Mouse (Mus musculus) retina, postnatal 7 days (tissue): ENCODE measurements around the gene Galp.
"Not testable (repeated sequence)": the region's sequence is repeated elsewhere in the genome, so short reads cannot be mapped to it uniquely, and the experiment has no call there.

Experiments
- DNase-seq: peaks from one replicate; pipeline ENCODE4 v3.0.0-alpha.2; 2012; ENCODE audit warnings: low read depth, low spot score

Galp gene

DNA sequence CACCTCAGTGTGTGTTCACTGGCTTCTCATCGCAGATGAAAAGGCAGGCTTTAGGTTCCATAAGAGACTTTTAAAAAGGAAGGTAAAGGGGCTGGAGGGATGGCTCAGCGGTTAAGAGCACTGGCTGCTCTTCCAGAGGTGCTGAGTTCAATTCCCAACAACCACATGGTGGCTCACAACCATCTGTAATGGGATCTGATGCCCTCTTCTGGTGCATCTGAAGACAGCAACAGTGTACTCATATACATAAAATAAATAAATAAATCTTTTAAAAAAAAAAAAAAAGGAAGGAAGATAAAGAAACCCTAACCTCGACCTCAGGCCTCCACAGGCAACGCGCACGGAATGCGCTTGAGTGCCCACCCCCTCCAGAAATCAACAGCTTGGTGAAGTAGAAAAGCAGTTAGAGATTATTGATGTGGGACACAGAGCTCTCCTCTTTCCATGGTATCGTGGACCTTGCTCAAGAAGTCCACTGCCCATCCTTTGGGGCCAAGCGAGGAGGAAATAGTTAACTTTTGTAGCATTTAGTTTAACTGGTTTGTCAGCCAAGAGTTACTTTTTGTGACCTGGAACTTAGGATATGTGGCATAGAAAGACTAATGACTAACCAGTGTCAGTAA, 22.4 kb upstream of the Galp start:
- not testable (repeated sequence) for DNase-seq

DNA sequence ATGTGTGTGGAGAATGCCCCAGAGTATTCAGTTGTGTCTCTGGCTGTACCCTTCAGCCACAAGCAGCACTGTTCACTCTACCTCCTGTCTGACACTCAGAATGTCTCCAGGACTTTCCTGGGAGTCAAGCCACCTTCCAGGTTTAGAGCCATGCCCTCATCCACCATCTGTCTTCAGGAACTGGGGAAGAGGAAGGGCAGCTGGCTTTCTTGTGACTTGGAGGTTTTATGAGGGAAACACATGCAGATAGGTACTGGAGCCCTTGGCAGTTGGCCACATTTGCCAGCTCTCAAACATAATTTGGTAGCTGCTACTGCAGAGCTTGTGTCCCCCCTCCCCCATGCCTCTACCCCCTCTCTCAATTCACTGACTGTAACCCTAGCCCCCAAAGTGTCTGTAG, 17.9 kb upstream of the Galp start:
- no peak for DNase-seq

DNA sequence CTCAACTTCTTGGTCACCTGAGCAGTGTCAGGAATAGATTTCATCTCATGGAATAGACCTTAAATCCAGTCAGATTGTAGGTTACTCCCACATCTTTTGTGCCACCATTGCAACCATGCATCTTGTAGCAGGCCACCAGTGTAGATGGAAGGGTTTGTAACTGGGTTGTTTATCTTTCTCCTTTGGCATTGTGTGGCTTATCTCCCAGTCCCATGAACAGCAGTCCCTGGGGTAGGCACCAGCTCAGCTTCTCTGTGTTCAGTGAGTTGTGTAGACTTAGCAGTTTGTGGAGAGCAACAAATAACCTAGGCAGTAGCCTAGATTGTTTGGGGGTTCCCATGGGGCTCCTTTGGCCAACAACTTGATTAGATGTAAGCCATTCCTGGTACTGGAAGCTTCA, 14.0 kb upstream of the Galp start:
- no peak for DNase-seq

DNA sequence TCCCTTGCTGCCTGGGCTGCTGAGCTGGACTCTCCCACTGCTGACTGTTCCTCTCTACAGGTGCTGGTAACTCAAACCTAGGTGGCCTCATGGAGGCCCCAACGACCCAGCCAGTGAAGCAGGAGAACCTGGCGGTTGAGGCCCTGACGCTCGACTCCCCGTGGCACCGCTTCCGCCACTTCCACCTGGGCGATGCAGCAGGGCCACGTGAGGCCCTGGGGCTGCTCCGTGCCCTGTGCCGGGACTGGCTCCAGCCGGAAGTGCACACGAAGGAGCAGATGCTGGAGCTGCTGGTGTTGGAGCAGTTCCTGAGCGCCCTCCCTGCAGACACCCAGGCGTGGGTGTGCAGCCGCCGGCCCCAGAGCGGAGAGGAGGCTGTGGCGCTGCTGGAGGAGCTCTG, 13.1 kb upstream of the Galp start:
- DNase-seq, result no peak

DNA sequence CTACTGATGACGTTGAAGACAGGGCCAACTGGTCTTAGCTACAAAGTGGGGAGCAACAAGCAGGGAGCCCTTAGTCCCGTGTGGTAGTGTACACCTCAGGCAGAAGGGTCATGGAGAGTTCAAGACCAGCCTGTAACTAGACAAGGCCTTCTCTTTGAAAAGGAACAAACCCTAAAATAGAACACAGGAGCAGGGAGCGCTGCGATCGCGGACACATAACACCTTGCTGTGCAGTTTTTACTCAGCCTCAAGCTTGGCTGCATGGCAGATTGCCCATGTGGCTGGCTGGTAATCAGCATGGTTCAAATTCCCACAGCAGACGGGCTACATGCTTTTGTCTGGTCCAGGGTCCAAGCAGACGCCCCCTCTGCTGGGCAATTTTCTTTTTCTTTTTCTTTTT, 12.4 kb upstream of the Galp start:
- DNase-seq, result no peak

DNA sequence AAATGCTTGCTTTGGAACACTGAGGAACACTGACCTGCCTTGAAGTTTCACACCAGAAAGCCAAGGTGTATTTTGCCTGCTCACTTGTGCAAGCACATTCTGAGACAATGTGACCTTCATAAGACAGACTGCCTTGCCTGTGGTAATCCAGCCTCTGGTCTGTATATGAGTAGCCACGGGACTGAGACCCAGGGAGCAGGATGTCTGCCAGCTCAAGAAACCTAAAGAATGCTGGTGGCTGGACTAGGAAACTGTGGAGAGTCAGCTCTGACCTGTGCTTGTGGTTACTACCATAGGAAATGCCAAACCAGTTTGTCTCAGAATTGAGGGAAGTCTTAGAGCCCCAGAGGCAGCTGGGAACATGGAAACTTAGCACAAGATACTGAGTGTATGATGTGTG, 11.5 kb upstream of the Galp start:
- no peak for DNase-seq

DNA sequence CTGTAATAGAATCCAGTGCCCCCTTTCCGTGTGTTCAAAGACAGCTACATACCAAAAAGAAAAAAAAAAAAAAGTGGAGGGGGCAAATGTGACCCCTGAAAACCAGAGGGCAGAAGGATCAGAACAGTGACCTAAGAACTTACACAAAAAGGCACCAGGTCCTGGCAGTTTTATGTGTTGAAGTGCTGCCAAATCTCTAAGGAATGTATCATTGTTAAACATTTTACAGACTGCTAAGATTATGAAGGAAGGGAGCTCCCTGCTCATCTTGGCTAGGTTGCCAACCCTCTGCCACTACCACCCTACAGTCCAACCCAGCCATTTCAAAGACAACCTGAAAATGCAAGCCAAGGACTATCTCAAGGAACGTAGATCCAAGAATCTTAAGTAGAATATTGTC, 10.7 kb upstream of the Galp start:
- no peak for DNase-seq

DNA sequence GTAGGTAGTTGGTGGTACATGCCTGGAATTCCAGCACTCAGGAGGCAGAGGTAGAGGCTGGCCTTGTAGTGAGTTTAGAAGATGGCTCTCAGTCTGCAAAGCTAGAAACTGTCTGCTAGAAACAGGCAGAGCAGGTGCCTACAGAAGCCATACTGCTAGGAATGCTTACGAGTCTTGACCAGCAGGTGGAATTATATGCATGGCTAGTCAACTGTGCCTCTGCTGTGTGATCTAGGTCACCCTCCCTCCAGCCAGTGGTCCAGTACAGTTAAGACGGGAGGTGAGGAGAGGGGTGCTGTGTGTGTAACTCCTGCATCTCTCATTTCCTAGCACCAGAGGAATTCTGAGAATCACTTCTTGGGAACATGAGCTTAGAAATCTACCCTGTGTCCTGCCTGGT, 10.1 kb upstream of the Galp start:
- DNase-seq, result no peak

DNA sequence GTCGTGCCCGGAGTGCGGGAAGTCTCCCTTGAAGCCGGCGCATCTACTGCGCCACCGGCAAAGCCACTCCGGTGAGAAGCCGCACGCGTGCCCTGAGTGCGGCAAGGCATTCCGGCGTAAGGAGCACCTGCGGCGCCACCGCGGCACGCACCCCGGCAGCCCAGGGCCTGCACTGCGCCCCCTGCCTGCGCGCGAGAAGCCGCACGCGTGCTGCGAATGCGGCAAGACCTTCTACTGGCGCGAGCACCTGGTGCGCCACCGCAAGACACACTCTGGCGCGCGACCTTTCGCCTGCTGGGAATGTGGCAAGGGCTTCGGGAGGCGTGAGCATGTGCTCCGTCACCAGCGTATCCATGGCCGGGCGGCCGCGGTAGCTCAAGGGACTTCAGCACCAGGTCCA, 7.3 kb upstream of the Galp start:
- DNase-seq, result no peak

DNA sequence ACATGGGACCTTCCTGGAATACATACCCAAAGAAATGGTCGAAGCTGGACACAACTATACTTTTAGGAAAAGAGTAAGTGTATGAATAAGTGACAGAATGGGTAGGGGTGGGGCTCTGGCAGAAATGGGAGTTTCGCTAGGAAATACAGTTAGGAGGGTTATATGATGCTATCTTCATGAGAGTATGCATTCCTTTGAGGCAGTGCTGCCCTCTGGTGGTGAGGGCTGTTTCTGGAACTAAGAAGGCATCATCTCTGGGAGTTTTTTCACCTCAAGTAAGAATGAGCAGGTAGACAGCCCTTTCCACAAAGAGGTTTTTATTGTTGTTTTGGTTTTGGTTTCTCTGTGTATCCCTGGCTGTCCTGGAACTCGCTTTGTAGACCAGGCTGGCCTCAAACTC, 5.5 kb upstream of the Galp start:
- peak; percentile 75 for DNase-seq

DNA sequence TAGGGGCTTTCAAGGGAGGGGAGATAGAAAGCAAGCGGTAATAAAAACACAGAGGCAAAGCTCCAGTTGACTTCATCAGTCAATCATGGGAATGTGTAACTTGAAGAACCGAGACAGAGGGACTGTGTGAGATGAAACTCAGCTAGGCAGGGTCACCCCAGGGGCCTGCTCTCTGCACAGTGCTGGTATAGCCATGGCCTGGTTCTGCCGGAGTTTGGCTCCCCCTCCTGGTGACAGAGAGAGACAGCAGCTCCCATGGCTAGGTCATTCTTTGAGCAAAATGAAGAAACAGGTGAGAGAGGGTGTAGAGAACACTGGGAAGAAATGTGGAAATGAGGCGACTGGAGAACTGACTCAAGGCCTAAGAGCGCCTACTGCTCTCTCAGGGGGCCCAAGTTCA, 2.8 kb upstream of the Galp start:
- peak; percentile 68 for DNase-seq

DNA sequence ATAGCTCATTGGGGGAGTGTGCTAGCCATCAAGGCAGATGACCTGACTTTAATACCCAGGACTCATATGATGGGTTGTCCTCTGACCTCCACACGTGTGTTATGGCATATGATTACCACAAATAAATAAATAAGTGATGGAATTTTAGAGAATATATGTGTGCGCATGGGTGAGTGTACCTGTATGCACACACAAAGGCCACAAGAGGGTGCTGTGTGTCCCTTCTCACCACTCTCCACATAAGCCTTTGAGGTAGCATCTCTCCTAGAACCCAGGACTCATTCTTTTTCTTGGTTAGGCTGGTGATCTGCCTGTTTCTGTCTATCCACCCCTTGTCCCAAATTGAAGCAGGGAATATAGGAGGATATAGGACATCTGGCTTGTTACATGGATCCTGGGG, 1.1 kb upstream of the Galp start:
- no peak for DNase-seq

DNA sequence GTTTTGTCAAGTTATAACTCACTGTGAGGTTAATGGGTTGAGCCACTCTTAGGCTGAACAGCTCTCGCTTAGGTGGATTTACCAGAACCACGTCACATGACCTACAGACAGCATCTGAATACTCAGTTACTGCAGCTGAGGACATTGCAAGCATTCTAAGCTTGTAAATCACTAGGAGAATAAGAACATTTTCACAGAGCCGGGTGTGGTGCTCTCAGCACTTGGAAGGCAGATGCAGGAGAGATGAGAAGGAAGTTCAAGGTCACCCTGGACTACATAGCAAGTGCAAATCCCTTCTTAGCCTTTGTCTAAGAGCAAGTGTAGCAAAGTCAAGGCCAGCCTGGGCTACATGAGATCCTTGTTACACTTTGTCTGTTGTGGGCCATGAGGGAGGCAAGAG, 7.3 kb downstream of the Galp start:
- no peak for DNase-seq

DNA sequence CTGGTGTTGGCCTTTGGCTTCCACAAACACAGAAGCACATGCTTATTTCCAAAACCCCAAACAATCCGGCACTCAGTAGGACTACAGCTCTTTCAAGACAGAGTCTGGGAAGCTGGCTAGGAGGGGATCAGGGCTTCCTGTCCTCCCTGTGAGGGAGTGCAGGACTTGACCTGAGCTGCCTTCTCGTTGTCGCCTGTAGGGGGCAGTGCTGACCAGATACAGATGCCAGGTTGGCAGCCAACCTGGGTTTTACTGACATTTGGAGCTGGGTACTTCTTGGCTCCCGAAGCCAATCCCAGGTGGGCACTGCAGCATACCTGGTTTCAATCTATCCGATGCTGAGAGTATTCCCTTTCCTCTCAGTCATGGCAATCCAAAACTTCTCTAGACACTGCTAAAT, 16.3 kb downstream of the Galp start:
- DNase-seq, result no peak

DNA sequence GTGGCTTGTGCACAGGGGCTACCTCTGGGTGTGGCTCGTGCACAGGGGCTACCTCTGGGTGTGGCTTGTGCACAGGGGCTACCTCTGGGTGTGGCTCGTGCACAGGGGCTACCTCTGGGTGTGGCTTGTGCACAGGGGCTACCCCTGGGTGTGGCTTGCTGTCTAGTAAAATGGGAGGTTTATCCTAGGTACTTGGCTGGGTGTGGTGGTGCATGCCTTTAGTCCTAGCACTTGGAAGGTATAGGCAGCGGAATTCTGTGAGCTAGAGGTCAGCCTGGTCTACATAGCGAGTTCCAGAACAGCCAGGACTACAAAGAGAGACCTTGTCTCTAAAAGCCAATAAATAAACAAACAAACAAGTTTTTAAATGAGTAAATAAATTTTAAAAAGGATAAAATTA, 17.8 kb downstream of the Galp start:
- not testable (repeated sequence) for DNase-seq

DNA sequence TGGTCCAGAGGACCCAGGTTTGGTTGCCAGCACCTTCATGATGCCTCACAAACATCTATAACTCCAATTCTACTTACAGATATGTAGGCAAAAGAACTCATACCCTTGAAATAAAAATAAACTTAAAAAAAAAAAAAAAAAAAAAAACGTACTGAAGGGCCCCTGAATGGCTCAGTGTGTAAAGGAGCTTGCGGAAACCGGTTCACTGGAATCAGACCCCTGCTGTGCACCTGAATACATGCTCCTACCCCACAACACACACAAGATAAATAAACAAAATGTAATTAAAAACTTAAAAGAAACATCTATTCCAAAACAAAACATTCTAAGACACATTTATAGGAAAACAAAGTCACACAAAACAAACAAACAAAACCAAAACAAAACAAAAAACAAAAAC, 23.3 kb downstream of the Galp start:
- no peak for DNase-seq

DNA sequence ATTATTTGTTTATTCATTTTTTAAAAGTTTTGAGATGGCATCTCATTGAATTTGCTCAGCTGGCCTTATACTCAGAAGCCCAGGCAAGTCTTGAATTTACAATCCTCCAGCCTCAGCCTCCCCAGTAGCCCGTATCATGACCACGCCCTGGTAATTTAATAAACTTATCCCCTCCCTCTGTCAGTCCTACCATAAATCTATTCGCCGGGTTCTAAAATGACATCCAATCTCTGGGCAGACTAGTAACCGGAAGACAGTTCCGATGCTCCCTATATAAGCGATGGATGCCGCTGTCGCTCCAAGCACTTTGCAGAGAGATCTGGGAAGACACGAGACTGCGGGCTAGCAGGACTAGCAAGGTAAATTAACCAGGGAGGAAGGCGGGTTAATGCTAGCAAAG, 25.1 kb downstream of the Galp start, which contains the start of gene Zscan5b:
Zscan5b (plus strand) TSS at position 301 of the 400 bp plus-strand sequence.
- no peak for DNase-seq

DNA sequence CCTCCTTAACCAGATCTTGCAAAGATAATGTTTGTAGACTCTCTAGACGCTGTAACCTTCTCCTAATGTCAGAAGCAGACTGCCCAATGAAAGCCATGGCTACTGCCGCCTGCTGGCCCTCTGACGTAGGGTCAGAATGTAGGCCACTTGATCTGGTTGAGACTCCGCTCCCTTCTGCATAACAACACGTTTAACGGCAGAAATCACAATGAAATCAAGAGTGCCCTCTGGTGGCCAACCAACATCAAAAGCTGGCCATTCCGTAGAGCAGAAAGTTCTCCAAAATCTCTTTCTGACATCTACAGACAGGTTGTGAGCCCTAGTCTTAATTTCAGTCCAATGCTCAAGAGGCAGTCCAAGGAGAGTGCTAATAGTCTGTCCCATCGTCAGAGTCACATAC, 31.6 kb downstream of the Galp start:
- peak; percentile 23 for DNase-seq

DNA sequence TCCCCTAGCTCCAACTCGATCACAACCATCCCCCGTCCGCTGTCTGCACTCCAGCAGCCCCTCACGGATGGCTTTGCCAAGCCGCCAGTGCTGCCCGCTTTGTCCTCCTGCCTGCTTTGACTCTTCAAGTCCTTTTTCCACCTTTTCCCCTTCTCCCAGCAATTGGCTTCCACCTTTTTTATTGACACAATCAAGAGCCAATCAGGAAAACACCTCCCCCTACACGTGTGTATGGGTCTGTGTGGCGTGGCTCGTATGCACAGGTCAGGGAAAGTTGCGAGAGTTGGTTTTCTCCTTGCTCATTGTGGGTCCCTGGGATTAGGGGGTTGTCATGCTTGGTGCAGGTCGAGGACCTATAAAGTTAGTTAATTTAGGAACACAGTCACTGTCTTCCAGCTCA, 42.9 kb downstream of the Galp start:
- no peak for DNase-seq

DNA sequence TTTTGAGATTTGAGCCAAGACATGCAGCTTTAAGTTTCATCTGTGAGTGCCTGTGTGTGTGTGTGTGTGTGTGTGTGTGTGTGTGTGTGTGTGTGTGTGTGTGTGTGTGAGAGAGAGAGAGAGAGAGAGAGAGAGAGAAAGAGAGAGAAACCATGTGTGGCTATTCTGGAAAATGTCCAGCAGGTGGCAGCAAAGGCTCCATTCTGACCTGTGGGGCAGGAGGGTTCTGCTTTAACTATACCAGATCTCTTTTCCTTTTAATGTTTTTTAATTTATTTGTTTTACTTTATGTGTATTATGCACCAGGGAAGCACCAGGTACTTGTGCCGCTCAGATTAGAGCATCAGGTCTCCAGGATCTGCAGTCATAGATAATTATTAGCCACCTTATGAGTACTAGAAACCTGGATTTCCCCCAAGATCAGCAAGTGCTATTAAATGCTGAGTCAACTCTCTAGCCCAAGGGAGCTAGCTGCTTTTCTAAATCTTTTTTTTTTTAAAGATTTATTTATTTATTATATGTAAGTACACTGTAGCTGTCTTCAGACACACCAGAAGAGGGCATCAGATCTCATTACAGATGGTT, 44.0 kb downstream of the Galp start:
- peak; percentile 38 for DNase-seq

DNA sequence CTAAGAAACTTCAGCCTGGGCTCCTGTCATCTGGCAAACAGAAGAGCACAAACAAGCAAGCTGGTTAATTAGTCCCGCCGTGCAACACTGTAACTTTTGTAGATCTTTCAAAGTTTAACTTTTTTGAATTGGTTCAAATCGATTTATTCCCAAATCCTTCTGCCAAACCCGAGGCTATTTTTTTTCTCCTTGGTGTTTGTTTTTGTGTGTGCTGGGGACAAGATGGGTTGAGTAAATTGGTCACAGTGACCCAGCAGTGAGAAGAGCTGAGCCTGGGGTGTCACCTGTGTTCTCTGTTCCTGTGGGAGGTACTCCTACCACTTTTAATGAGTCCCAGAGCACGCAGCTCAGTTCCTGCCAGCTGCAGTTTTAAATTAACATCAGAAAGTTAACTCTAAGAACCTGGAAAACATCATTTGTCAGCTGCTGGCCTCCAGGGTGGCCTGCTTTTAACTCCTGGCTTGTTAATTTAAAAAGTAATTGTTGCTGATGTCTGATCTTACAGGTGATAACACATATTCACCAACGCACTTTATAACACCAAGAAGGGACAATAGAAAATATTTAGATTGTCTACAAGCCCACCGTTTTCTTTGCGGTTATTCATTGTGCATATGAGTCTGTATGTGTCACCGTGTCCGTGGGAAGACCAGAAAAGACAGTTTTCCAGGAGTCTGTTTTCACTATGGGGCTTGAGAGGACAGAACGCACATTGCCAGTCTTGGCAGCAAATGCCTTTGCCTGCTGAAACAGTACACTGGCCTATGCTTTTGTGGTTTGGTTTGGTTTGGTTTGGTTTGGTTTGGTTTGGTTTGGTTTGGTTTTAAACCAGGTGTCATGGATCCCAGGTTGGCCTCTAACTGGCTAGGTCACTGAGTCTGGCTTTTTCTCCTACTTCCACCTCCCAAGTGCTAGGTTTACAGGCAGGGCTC, 47.7 kb downstream of the Galp start:
- no peak for DNase-seq

DNA sequence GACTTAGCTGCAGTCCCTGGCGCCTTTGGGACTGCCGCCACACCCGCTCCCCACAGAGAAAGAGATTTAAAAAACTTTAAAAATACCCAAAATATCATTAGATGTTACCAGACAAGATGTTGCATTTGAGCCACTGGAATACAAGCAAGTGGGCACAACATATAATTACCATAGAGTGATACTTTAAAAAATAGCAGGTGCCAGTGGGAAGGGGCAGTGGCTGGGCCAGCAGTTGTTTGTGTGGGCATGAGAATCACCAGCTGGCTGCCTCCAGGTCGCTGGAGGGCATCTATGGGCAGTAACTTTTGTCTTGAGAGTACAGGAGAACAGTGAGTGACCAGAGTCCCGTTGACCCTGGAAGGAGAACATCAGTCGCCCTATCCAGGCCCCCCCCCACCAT, 55.5 kb downstream of the Galp start, which contains the start of gene Epp13:
Epp13 (plus strand) TSS at position 301 of the 400 bp plus-strand sequence.
- no peak for DNase-seq

DNA sequence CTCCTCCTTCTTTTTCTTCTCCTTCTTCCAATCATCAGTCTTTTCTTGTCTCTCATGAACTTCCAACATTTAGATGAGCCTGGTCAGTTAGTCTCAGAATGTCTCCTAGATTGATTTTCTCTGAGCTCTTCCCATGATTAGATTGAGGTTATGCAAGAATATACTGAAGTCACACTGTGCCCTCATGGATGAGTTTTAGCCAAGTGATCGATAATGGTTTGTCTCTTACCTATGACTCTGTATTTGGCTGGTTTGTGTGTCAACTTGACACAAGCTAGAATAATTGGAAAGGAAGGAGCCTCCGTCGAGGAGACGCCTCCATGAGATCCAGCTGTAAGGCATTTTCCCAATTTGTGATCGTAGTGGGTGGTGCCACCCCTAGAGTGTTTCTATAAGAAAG, 57.6 kb downstream of the Galp start:
- no peak for DNase-seq
